8 mouse cellular contexts compared by ENCODE assay signal in the genomic region with DNA sequence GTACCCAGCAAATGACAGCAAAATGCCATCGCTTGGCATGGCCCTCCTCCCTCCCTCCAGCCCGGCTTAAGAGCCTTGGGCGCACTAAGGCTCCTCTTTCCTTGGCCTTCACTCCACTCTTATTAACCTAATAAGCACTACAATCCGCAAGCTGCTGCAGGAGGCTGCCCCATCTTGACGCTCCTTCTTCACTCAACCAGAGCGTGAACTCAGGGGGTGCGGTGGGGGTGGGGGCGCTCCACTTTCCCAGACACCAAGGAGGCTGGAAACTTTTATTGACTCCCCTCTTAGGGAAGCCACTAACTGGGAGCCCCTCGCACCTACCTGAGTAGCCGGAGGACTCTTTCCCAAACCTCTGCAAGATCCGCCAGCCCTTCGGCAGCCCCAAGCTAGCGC. TPM values are rescaled to one million over a fixed set of nuclear protein-coding genes. Genes with fewer than 3 reads are reported as not detected.
DNase-seq lines count a peak whose midpoint lies in the region; ATAC-seq and TF ChIP-seq lines count a peak whose summit lies in the region.

No protein-coding gene starts in this region.

- peaks cover 5% of the 10 kb centered on the region; the same call in 1 of the 2 replicates for H3K36me3 ChIP-seq in heart, embryonic 12.5 days
- H3K36me3 ChIP-seq in ES-E14 (ENCODE audit: control insufficient read depth, insufficient read depth, low read length, poor library complexity, severe bottlenecking), result no peaks in the 10 kb centered on the region
- H3K36me3 ChIP-seq in intestine, embryonic 16.5 days (ENCODE audit: control insufficient read depth, insufficient read depth, low read length), result no peaks in the 10 kb centered on the region
- H3K36me3 ChIP-seq in midbrain, embryonic 16.5 days (ENCODE audit: control insufficient read depth, insufficient read depth, low read length), result no peaks in the 10 kb centered on the region

- peak overlapping the region; percentile 19; the same call in 1 of the 2 replicates for H3K27ac ChIP-seq in heart, embryonic 12.5 days (ENCODE audit: poor library complexity, severe bottlenecking)
- peak overlapping the region; percentile 29; the same call in 1 of the 2 replicates for H3K27ac ChIP-seq in ES-E14 (ENCODE audit: insufficient read depth, low read depth, low read length, poor library complexity, severe bottlenecking)
- H3K27ac ChIP-seq in embryonic fibroblast, embryonic 13.5 days (ENCODE audit: insufficient read depth, low read length), result no peak overlapping the region
- peak overlapping the region; percentile 78 for H3K27ac ChIP-seq in intestine, embryonic 16.5 days (ENCODE audit: low read length)
- H3K27ac ChIP-seq in midbrain, embryonic 16.5 days (ENCODE audit: low read length), result peak overlapping the region; percentile 69

- TF ChIP-seq POLR2A in embryonic fibroblast, embryonic 13.5 days (IDR thresholded peaks at IDR 0.05; ENCODE audit: low read depth, low read length), result no peak

- ATAC-seq in heart, embryonic 12.5 days (ENCODE audit: insufficient number of reproducible peaks, low FRiP score), result peak; percentile 37; the same call in 1 of the 2 replicates
- peak; percentile 39 for ATAC-seq in intestine, embryonic 16.5 days
- peak; percentile 40 for ATAC-seq in midbrain, embryonic 16.5 days

- no peaks in the 10 kb centered on the region for H3K27me3 ChIP-seq in heart, embryonic 12.5 days (replicated peaks)
- no peaks in the 10 kb centered on the region for H3K27me3 ChIP-seq in intestine, embryonic 16.5 days (replicated peaks; ENCODE audit: control insufficient read depth, insufficient read depth, low read length)
- no peaks in the 10 kb centered on the region for H3K27me3 ChIP-seq in midbrain, embryonic 16.5 days (ENCODE audit: control insufficient read depth, insufficient read depth, low read depth, low read length)

- in situ Hi-C loops in ES-E14 (cut with MboI; ENCODE audit: low sequenced_read_pairs in 2 of 2, unreplicated experiment in 2 of 2), result no loop called here

- H3K4me3 ChIP-seq in heart, embryonic 12.5 days, result peak overlapping the region; percentile 92
- H3K4me3 ChIP-seq in ES-E14 (ENCODE audit: insufficient read depth in 1 of 2, low read depth in 1 of 2, low read length in 2 of 2, poor library complexity in 1 of 2, severe bottlenecking in 1 of 2), result peak overlapping the region; percentile 90 to 98
- peak overlapping the region; percentile 94 for H3K4me3 ChIP-seq in embryonic fibroblast, embryonic 13.5 days (ENCODE audit: insufficient read depth, low read length)
- peak overlapping the region; percentile 88 for H3K4me3 ChIP-seq in intestine, embryonic 16.5 days (ENCODE audit: low read length)
- peak overlapping the region; percentile 53 for H3K4me3 ChIP-seq in midbrain, embryonic 16.5 days (ENCODE audit: low read depth, low read length)

- no peak for TF ChIP-seq CTCF in embryonic fibroblast, embryonic 13.5 days (IDR thresholded peaks at IDR 0.05; ENCODE audit: borderline replicate concordance, insufficient read depth, low read length)

- WGBS in heart, embryonic 12.5 days, result under 1% methylated on average over 13 of the region's 13 CpGs
- under 1% methylated on average over 13 of the region's 13 CpGs for WGBS in intestine, embryonic 16.5 days
- WGBS in midbrain, embryonic 16.5 days, result under 1% methylated on average over 13 of the region's 13 CpGs

- peaks cover 3% of the 10 kb centered on the region; the same call in 1 of the 2 replicates for H3K4me1 ChIP-seq in heart, embryonic 12.5 days (replicated peaks)
- H3K4me1 ChIP-seq in ES-E14 (ENCODE audit: control insufficient read depth in 2 of 2, insufficient read depth in 2 of 2, low read length in 2 of 2, poor library complexity in 1 of 2), result peaks cover 2 to 6% of the 10 kb centered on the region in 2 experiments; a peak in 2 of 4 replicates
- no peaks in the 10 kb centered on the region for H3K4me1 ChIP-seq in embryonic fibroblast, embryonic 13.5 days (ENCODE audit: control insufficient read depth, insufficient read depth, low read length)
- H3K4me1 ChIP-seq in intestine, embryonic 16.5 days (ENCODE audit: control insufficient read depth, insufficient read depth, low read length), result 0 out of 2 replicates have a peak, but pooled peaks cover 4% of the 10 kb centered on the region
- H3K4me1 ChIP-seq in midbrain, embryonic 16.5 days (ENCODE audit: control insufficient read depth, insufficient read depth, low read length), result peaks cover 11% of the 10 kb centered on the region

- intact Hi-C loops in heart, postnatal 10 days (cut with DNase I), result loop anchor here (5.0 to 10.0 kb wide), 2 partner anchors 101 to 1322 kb away; no protein-coding TSS in a partner anchor

- no peaks in the 10 kb centered on the region for H3K9me3 ChIP-seq in heart, embryonic 12.5 days (replicated peaks)
- H3K9me3 ChIP-seq in ES-E14 (ENCODE audit: control insufficient read depth, insufficient read depth, low read depth, low read length), result no peaks in the 10 kb centered on the region
- no peaks in the 10 kb centered on the region for H3K9me3 ChIP-seq in intestine, embryonic 16.5 days (ENCODE audit: control insufficient read depth, low read length)
- H3K9me3 ChIP-seq in midbrain, embryonic 16.5 days (replicated peaks; ENCODE audit: control insufficient read depth, low read length, poor library complexity, severe bottlenecking), result no peaks in the 10 kb centered on the region

- DNase-seq in heart, postnatal 10 days, result no peak
- peak; percentile 24 for DNase-seq in ES-E14 (ENCODE audit: low read depth, low spot score)
- DNase-seq in cerebellum, postnatal 25 days, result no peak
- DNase-seq in cerebellum, adult 9-11 months, result no peak

- H3K4me2 ChIP-seq in heart, embryonic 12.5 days, result peak overlapping the region; percentile 94
- peak overlapping the region; percentile 83 for H3K4me2 ChIP-seq in intestine, embryonic 16.5 days (ENCODE audit: low read depth, low read length)
- peak overlapping the region; percentile 93 for H3K4me2 ChIP-seq in midbrain, embryonic 16.5 days (ENCODE audit: low read length)

- H3K9ac ChIP-seq in heart, embryonic 12.5 days, result peak overlapping the region; percentile 89
- H3K9ac ChIP-seq in ES-E14 (ENCODE audit: insufficient read depth, low read depth, low read length, poor library complexity, severe bottlenecking), result peak overlapping the region; percentile 85
- peak overlapping the region; percentile 92 for H3K9ac ChIP-seq in intestine, embryonic 16.5 days (ENCODE audit: low read depth, low read length)
- peak overlapping the region; percentile 62 for H3K9ac ChIP-seq in midbrain, embryonic 16.5 days (ENCODE audit: low read depth, low read length)

TF ChIP-seq in ES-E14, 5 proteins besides CTCF, POLR2A, EP300 and RAD21:
- TF ChIP-seq HCFC1 (IDR thresholded peaks at IDR 0.05; ENCODE audit: borderline replicate concordance, insufficient read depth, low read length) (no peak), MAFK (IDR thresholded peaks at IDR 0.05; ENCODE audit: insufficient read depth, low read depth, low read length) (no peak), ZC3H11A (IDR thresholded peaks at IDR 0.05; ENCODE audit: borderline replicate concordance, low read depth, low read length) (no peak), ZNF384 (IDR thresholded peaks at IDR 0.05; ENCODE audit: low read depth, low read length) (no peak), CHD2 (IDR thresholded peaks at IDR 0.05; ENCODE audit: low read depth, low read length) (no peak)

RNA-seq across cellular contexts. Expression of a gene that starts 0.5 kb away (rescaled TPM):
- 24.4 and 27.3 TPM in 2 replicates for polyA plus RNA-seq in heart, embryonic 12.5 days (2016; fragmentation: Nextera tagmentation; extraction: Ambion mirVana)
- total RNA-seq in heart, postnatal 10 days (2021), result 10 to 100 TPM; 20.8 to 22.7 TPM
- total RNA-seq in ES-E14 (2012; rRNA removed), result 57.0 and 59.4 TPM in 2 replicates
- polyA plus RNA-seq in embryonic fibroblast, embryonic 13.5 days (2011; ENCODE audit: insufficient read length, low read depth, missing spikeins), result 73.4 and 80.6 TPM in 2 replicates
- 13.8 and 14.1 TPM in 2 replicates for polyA plus RNA-seq in intestine, embryonic 16.5 days (2015; fragmentation: Nextera tagmentation; extraction: Ambion mirVana)
- polyA plus RNA-seq in midbrain, embryonic 16.5 days (2015; fragmentation: Nextera tagmentation; extraction: Ambion mirVana), result 11.9 and 12.1 TPM in 2 replicates

RNA-seq across cellular contexts. Expression of a gene that starts 0.7 kb away (rescaled TPM):
- polyA plus RNA-seq in heart, embryonic 12.5 days (2016; fragmentation: Nextera tagmentation; extraction: Ambion mirVana), result 2.7 and 4.2 TPM in 2 replicates
- total RNA-seq in heart, postnatal 10 days (2021), result 1 to 10 TPM; 3.1 to 4.1 TPM
- total RNA-seq in ES-E14 (2012; rRNA removed), result 8.7 and 12.5 TPM in 2 replicates
- 10.7 and 12.2 TPM in 2 replicates for polyA plus RNA-seq in embryonic fibroblast, embryonic 13.5 days (2011; ENCODE audit: insufficient read length, low read depth, missing spikeins)
- 3.0 and 3.3 TPM in 2 replicates for polyA plus RNA-seq in intestine, embryonic 16.5 days (2015; fragmentation: Nextera tagmentation; extraction: Ambion mirVana)
- polyA plus RNA-seq in midbrain, embryonic 16.5 days (2015; fragmentation: Nextera tagmentation; extraction: Ambion mirVana), result 6.4 and 6.6 TPM in 2 replicates
